Mouse (Mus musculus): ENCODE measurements around the gene Rnaseh1. TPM values are rescaled to one million over a fixed set of nuclear protein-coding genes. Genes with fewer than 3 reads are reported as not detected.

Rnaseh1 gene
- 19.0 and 19.6 TPM in 2 replicates for polyA plus RNA-seq (2015; fragmentation: Nextera tagmentation; extraction: Ambion mirVana)

DNA sequence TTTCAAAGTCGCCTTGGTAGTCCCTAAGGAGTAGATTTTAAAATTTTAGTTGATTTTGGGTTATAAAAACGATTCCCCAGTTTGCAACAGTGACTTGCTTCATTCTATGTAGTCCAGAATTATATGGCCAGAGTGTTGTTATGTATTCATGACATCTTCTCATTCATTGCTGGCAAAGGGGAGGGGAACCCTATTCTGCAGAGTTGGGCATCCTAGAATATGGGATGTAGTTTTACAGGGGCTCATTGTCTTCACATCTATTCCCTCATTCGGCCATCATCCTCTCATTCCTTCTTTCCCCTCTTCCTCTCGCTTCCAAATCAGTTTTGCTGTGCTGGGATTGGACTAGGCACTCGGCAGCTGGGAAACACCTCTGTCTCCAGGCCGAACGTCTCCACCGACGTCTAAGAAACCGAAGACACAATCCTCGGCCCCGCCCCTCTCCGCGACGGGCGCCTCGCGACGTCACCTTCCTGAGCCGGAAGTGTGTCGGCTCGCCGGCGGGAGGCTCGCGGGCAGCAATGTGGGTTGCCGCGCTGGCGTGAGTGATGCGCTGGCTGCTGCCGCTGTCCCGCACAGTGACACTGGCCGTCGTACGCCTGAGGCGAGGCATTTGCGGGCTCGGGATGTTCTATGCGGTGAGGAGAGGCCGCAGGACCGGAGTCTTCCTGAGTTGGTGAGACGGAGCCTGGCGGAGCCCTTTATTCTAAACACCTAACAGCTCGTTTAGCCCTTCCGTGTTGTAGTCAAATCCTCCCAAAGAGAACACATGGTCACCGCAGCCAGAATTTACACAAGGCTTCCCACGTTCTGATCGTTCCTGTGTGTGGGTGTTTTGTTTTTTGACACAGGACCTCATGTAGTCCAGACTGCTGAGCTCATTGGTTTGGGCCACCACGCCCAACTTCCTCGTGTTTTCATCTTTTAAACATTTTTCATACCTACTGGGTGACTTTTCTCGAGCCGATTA, at the start of gene Rnaseh1:
Gene Rnaseh1 (plus strand): TSS at position 462 of the 970 bp plus-strand sequence.
- H3K9me3 ChIP-seq, result no peaks in the 10 kb centered on the region
- H3K4me2 ChIP-seq, result peak within 1 kb of the TSS; percentile 84
- H3K36me3 ChIP-seq, result peaks cover 30% of the 10 kb centered on the region
- H3K27ac ChIP-seq (replicated peaks), result peak within 1 kb of the TSS; percentile 68
- H3K9ac ChIP-seq, result peak within 1 kb of the TSS; percentile 88
- peak within 1 kb of the TSS; percentile 84 for H3K4me3 ChIP-seq
- ATAC-seq (ENCODE audit: extremely low read depth, insufficient number of reproducible peaks, low FRiP score, low TSS enrichment), result peak; percentile 83
- H3K4me1 ChIP-seq, result peaks cover 15% of the 10 kb centered on the region
- no peaks in the 10 kb centered on the region; the same call in 1 of the 2 replicates for H3K27me3 ChIP-seq (replicated peaks)
- 2% methylated on average over 52 of the region's 52 CpGs for WGBS

GRCm38 (mm10) chr12:28602259-28602658, 47.1 kb upstream of the Rnaseh1 start:
- H3K9ac ChIP-seq, result no peak overlapping the region
- H3K27me3 ChIP-seq (replicated peaks), result peaks cover 10% of the 10 kb centered on the region; the same call in 1 of the 2 replicates
- H3K4me2 ChIP-seq, result no peak overlapping the region
- H3K36me3 ChIP-seq, result no peaks in the 10 kb centered on the region
- peaks cover 18% of the 10 kb centered on the region for H3K4me1 ChIP-seq
- ATAC-seq (ENCODE audit: extremely low read depth, insufficient number of reproducible peaks, low FRiP score, low TSS enrichment), result no peak
- 23% methylated on average over 4 of the region's 4 CpGs for WGBS
- H3K9me3 ChIP-seq, result no peaks in the 10 kb centered on the region
- H3K4me3 ChIP-seq, result no peak overlapping the region
- H3K27ac ChIP-seq (replicated peaks), result 0 out of 2 replicates have a peak overlapping the region, but pooled peaks have one; percentile 20

DNA sequence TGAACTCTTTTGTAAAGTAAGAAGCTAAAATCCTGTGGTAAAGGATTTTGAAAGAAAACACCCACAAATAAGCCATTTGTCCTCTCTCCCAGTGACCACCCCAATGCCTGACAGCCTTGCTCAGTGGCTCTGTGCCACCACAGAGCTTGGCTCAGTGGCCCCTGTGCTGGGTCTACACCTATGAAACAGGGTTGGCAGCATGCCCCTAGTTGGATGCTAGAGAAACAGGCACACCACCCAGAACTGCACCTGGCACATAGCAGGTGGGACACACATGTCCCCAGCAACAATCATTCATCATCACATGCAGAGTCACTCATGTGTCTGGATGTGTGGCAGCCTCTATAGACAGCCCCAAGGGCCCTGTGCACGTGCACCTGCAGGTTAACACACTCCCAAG, 45.9 kb upstream of the Rnaseh1 start:
- Histone ChIP-seq H3K9me3 (no peaks in the 10 kb centered on the region), H3K4me3 (no peak overlapping the region)
- ATAC-seq (ENCODE audit: extremely low read depth, insufficient number of reproducible peaks, low FRiP score, low TSS enrichment), result no peak

DNA sequence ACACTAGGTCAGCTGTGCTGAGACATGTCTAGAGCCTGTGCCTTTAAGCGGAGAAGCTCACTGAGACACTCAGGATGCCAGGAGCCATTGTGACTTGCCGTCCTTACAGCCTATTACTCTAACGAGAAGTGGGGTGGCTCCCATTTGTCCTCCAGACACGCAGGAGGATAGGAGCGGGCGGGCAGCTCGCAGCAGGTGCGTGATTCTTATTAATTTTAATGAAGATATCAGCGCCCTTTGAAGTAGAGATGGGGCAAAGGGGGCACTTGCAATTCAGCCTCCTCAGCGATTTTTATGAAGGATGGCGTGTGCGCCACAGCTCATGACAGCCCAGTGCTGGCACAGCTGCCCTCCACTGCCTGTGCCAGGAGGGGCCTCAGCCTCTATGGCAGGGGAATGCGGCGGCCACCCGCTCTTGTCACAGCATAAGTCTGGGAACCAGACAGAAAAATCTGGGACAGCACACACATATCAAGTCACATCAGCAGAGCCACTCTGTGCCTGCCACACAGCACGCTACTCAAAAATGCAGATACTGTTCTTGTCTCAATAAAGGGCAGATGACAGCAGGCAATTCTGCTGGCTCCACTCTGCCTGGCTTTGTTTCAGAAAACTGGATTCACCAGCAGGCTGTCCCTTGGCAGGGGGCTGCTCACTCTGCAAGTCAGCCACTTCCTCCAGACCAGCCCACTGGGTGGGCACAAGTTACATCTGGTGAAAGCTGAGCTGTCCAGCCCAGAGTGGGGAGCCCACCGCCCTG, 41.7 kb upstream of the Rnaseh1 start:
- peaks cover 13% of the 10 kb centered on the region for H3K4me1 ChIP-seq
- 55% methylated on average over 17 of the region's 17 CpGs for WGBS
- H3K9me3 ChIP-seq, result no peaks in the 10 kb centered on the region
- peak overlapping the region; percentile 14 for H3K4me2 ChIP-seq
- no peak overlapping the region; the same call in 1 of the 2 replicates for H3K27ac ChIP-seq (replicated peaks)
- H3K4me3 ChIP-seq, result no peak overlapping the region
- ATAC-seq (ENCODE audit: extremely low read depth, insufficient number of reproducible peaks, low FRiP score, low TSS enrichment), result no peak
- 0 out of 2 replicates have a peak, but pooled peaks cover 3% of the 10 kb centered on the region for H3K27me3 ChIP-seq (replicated peaks)
- H3K36me3 ChIP-seq, result no peaks in the 10 kb centered on the region
- peak overlapping the region; percentile 6 for H3K9ac ChIP-seq

More for the DNA sequence above, 45.9 kb upstream of the Rnaseh1 start:
- H3K27ac ChIP-seq (replicated peaks), result no peak overlapping the region
- H3K4me2 ChIP-seq, result no peak overlapping the region
- peaks cover 10% of the 10 kb centered on the region; the same call in 1 of the 2 replicates for H3K27me3 ChIP-seq (replicated peaks)
- peaks cover 21% of the 10 kb centered on the region for H3K4me1 ChIP-seq
- 57% methylated on average over 1 of the region's 1 CpGs for WGBS
- no peaks in the 10 kb centered on the region for H3K36me3 ChIP-seq
- H3K9ac ChIP-seq, result no peak overlapping the region

DNA sequence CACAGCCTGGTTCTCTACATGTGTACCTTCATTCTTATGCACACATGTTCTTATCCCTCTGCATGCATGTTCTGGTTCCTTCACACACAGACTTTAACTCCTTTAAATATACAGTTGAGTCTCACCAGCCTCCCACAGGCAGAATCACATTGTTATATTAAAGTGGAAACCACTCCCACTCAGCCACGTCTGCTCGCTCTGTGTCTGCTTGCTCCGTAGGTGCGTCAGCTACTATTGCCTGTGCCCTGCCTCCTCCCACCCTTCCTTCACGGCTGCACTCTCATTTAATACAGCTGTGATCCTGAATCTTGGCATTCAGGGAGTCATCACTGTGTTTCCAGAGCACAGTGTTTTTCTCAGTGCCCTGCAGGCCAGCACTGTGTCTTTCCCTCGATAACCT, 37.0 kb upstream of the Rnaseh1 start:
- H3K9me3 ChIP-seq, result no peaks in the 10 kb centered on the region
- no peak overlapping the region for H3K27ac ChIP-seq (replicated peaks)
- 63% methylated on average over 6 of the region's 6 CpGs for WGBS
- H3K4me2 ChIP-seq, result no peak overlapping the region
- H3K27me3 ChIP-seq (replicated peaks), result no peaks in the 10 kb centered on the region
- no peaks in the 10 kb centered on the region for H3K36me3 ChIP-seq
- peaks cover 12% of the 10 kb centered on the region for H3K4me1 ChIP-seq
- no peak for ATAC-seq (ENCODE audit: extremely low read depth, insufficient number of reproducible peaks, low FRiP score, low TSS enrichment)
- no peak overlapping the region for H3K4me3 ChIP-seq
- no peak overlapping the region for H3K9ac ChIP-seq

DNA sequence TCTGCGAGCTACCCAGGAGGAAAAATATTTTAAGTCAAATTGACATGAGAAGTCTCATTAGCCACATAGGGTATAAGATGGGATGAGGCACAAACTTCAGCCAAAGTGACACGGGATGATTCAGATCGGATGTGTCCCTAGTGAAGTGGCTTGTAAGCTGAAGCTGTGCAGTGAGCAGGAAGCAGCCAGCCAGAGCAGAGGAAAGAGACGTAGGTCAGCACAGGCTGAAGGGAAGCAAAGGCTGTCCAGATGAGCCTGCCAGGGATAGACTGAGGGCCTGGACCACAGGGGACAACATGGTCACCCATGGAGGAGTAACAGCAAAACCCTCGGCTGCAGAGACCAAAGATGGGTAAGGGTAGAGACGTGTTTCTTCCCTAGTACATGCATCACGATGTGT, 35.0 kb upstream of the Rnaseh1 start:
- Histone ChIP-seq H3K4me3 (no peak overlapping the region), H3K4me2 (no peak overlapping the region), H3K4me1 (peaks cover 3% of the 10 kb centered on the region; the same call in 1 of the 2 replicates), H3K27ac (replicated peaks) (no peak overlapping the region), H3K9me3 (no peaks in the 10 kb centered on the region), H3K9ac (no peak overlapping the region), H3K36me3 (no peaks in the 10 kb centered on the region), H3K27me3 (replicated peaks) (no peaks in the 10 kb centered on the region)
- ATAC-seq (ENCODE audit: extremely low read depth, insufficient number of reproducible peaks, low FRiP score, low TSS enrichment), result no peak
- 61% methylated on average over 7 of the region's 7 CpGs for WGBS

- Histone ChIP-seq H3K27me3 (replicated peaks) (no peaks in the 10 kb centered on the region), H3K27ac (replicated peaks) (no peak overlapping the region), H3K36me3 (no peaks in the 10 kb centered on the region), H3K4me2 (no peak overlapping the region), H3K9ac (no peak overlapping the region), H3K4me3 (no peak overlapping the region), H3K9me3 (no peaks in the 10 kb centered on the region), H3K4me1 (peaks cover 18% of the 10 kb centered on the region)
- no peak for ATAC-seq (ENCODE audit: extremely low read depth, insufficient number of reproducible peaks, low FRiP score, low TSS enrichment)
- WGBS, result 49% methylated on average over 4 of the region's 4 CpGs
These were observed 32.1 kb upstream of the Rnaseh1 start for GRCm38 (mm10) chr12:28617297-28617696.

DNA sequence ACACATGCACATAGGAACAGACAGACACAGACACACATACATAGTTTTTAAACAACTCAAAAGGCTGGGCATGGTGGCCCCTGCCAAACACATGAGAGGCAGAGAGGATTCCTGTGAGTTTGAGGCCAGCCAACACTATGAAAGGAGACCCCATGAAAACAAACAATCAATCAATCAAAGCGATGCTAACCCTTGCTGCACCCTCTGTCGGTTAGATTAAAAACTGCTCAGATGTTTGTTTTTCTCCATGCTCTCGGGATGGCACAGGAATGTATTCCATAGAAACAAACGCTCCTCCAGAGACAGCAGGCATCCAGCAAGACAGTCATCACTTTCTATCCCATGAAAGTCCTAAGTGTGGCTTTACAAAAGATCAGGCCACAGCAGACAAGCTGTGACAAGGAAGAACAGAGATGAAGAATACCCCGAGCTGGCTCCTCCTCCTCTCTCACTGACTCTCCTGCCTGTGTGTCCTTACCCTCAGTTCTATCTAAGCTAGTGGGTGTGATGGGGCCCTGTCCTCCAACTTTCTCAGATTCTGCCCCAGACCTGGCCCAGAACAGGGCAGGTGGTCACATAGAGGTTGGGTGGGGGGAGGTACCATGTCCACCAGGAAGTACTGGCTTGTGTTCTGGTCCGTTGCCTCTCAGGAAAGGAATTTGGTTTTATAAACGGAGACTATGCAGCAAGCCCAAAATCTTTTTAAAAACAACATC, 27.8 kb upstream of the Rnaseh1 start:
- no peaks in the 10 kb centered on the region for H3K27me3 ChIP-seq (replicated peaks)
- H3K27ac ChIP-seq (replicated peaks), result peak overlapping the region; percentile 69
- no peaks in the 10 kb centered on the region for H3K36me3 ChIP-seq
- H3K9ac ChIP-seq, result peak overlapping the region; percentile 58
- H3K4me2 ChIP-seq, result peak overlapping the region; percentile 62
- no peaks in the 10 kb centered on the region for H3K9me3 ChIP-seq
- H3K4me3 ChIP-seq, result peak overlapping the region; percentile 24
- H3K4me1 ChIP-seq, result peaks cover 37% of the 10 kb centered on the region
- WGBS, result 10% methylated on average over 7 of the region's 7 CpGs
- ATAC-seq (ENCODE audit: extremely low read depth, insufficient number of reproducible peaks, low FRiP score, low TSS enrichment), result 0 out of 2 replicates have a peak, but pooled peaks have one; percentile 34

DNA sequence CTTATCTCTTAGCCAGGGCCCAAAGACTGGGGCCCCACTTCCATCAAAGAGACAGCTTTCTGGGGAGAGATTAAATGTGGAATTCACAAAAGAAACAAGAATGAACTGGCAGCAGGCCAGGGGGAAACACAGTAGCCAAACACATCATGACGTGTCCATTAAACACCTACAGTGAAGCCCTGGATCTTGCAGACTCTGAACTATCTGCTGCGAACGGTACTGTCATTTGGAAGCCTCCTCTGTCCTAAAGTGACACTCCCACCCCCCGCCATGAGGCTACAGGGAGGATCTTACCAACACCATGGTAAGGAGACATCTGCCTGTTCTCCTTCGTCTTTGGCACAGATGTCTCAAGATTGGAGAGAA, 27.3 kb upstream of the Rnaseh1 start:
- H3K27ac ChIP-seq (replicated peaks), result peak overlapping the region; percentile 69
- H3K4me1 ChIP-seq, result peaks cover 37% of the 10 kb centered on the region
- H3K27me3 ChIP-seq (replicated peaks), result no peaks in the 10 kb centered on the region
- WGBS, result 19% methylated on average over 5 of the region's 5 CpGs
- H3K4me2 ChIP-seq, result peak overlapping the region; percentile 62
- H3K36me3 ChIP-seq, result no peaks in the 10 kb centered on the region
- ATAC-seq (ENCODE audit: extremely low read depth, insufficient number of reproducible peaks, low FRiP score, low TSS enrichment), result no peak
- H3K4me3 ChIP-seq, result peak overlapping the region; percentile 24; the same call in 1 of the 2 replicates
- no peaks in the 10 kb centered on the region for H3K9me3 ChIP-seq
- H3K9ac ChIP-seq, result peak overlapping the region; percentile 58

GRCm38 (mm10) chr12:28622641-28623040, 26.8 kb upstream of the Rnaseh1 start:
- H3K4me2 ChIP-seq, result peak overlapping the region; percentile 62
- ATAC-seq (ENCODE audit: extremely low read depth, insufficient number of reproducible peaks, low FRiP score, low TSS enrichment), result no peak
- peaks cover under 1% of the 10 kb centered on the region; the same call in 1 of the 2 replicates for H3K36me3 ChIP-seq
- peak overlapping the region; percentile 58; the same call in 1 of the 2 replicates for H3K9ac ChIP-seq
- peak overlapping the region; percentile 69 for H3K27ac ChIP-seq (replicated peaks)
- H3K4me1 ChIP-seq, result peaks cover 37% of the 10 kb centered on the region
- H3K27me3 ChIP-seq (replicated peaks), result no peaks in the 10 kb centered on the region
- WGBS, result 45% methylated on average over 1 of the region's 1 CpGs
- 0 out of 2 replicates have a peak overlapping the region, but pooled peaks have one; percentile 20 for H3K4me3 ChIP-seq
- H3K9me3 ChIP-seq, result no peaks in the 10 kb centered on the region
